In the genomic region with DNA sequence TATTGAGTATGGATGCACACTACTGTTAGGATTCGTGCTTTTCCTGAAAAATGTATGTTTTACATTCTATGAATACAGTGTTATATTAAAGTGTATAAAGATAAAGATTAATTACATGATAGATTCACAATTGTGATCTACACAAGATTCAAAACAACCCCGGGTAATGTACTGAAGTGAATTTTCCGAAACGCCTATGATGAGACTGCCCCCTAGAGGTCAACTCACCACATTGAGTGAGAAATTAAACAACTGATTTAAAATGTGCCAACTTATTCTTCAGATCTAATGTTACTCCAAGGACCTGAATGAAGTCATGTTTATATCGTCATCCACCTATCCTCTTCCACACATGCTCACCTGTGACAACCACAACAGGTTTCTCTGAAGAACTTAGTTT, we compare ENCODE assay signal across 10 mouse cellular contexts. TPM values are rescaled to one million over a fixed set of nuclear protein-coding genes. Genes with fewer than 3 reads are reported as not detected.
DNase-seq lines count a peak whose midpoint lies in the region; ATAC-seq lines count a peak whose summit lies in the region.
"Had no signal": no experiment of that assay in that cellular context is flagged by ENCODE, and none has a peak within 500 bp of the region (broad histone marks: within the 10 kb centered on the region; RNA-seq: fewer than 3 reads in every experiment).

No protein-coding gene starts in this region.

- no peaks in the 10 kb centered on the region for H3K9me3 ChIP-seq in hindbrain, embryonic 14.5 days (ENCODE audit: control insufficient read depth, low read length)
- no peaks in the 10 kb centered on the region for H3K9me3 ChIP-seq in hindbrain, embryonic 16.5 days (ENCODE audit: control insufficient read depth, low read length)

- H3K9ac ChIP-seq in hindbrain, embryonic 14.5 days: no peak overlapping the region
- no peak overlapping the region for H3K9ac ChIP-seq in hindbrain, embryonic 16.5 days (ENCODE audit: low read depth, low read length)

- 0 out of 2 replicates have a peak, but pooled peaks cover 5% of the 10 kb centered on the region for H3K4me1 ChIP-seq in hindbrain, embryonic 14.5 days (replicated peaks; ENCODE audit: control insufficient read depth, insufficient read depth, low read length)
- no peaks in the 10 kb centered on the region for H3K4me1 ChIP-seq in hindbrain, embryonic 16.5 days (ENCODE audit: control insufficient read depth, insufficient read depth, low read depth, low read length)

- H3K27ac ChIP-seq in hindbrain, embryonic 14.5 days: no peak overlapping the region
- H3K27ac ChIP-seq in hindbrain, embryonic 16.5 days (ENCODE audit: low read depth, low read length): no peak overlapping the region

- no peak for ATAC-seq in hindbrain, embryonic 14.5 days (ENCODE audit: low FRiP score)
- no peak for ATAC-seq in hindbrain, embryonic 16.5 days

- WGBS in hindbrain, embryonic 14.5 days: 20% methylated on average over 5 of the region's 5 CpGs
- WGBS in hindbrain, embryonic 16.5 days: 18% methylated on average over 5 of the region's 5 CpGs

- H3K27me3 ChIP-seq in hindbrain, embryonic 14.5 days (ENCODE audit: control insufficient read depth, insufficient read depth, low read length): no peaks in the 10 kb centered on the region
- peaks cover 2% of the 10 kb centered on the region; the same call in 1 of the 2 replicates for H3K27me3 ChIP-seq in hindbrain, embryonic 16.5 days (replicated peaks; ENCODE audit: control insufficient read depth, insufficient read depth, low read length)

- H3K4me3 ChIP-seq in hindbrain, embryonic 14.5 days (replicated peaks; ENCODE audit: low read length): no peak overlapping the region
- no peak overlapping the region for H3K4me3 ChIP-seq in hindbrain, embryonic 16.5 days (ENCODE audit: low read length)
- H3K4me3 ChIP-seq: myocyte had no signal

- no peak overlapping the region for H3K4me2 ChIP-seq in hindbrain, embryonic 14.5 days (replicated peaks)
- no peak overlapping the region for H3K4me2 ChIP-seq in hindbrain, embryonic 16.5 days (ENCODE audit: low read length)

- no peaks in the 10 kb centered on the region for H3K36me3 ChIP-seq in hindbrain, embryonic 14.5 days (replicated peaks; ENCODE audit: control insufficient read depth, insufficient read depth)
- H3K36me3 ChIP-seq in hindbrain, embryonic 16.5 days (ENCODE audit: control insufficient read depth, insufficient read depth, low read length): no peaks in the 10 kb centered on the region

- DNase-seq in hindbrain, embryonic 14.5 days (ENCODE audit: low spot score): peak; percentile 78
- peak; percentile 2 for DNase-seq in thymus, postnatal 0 days (ENCODE audit: low spot score)
- DNase-seq in thymus, postnatal 36 days: no peak
- DNase-seq in embryo, embryonic 11 days: peak; percentile 79
- peak; percentile 18 for DNase-seq in lung, postnatal 25 days (ENCODE audit: low spot score)
- DNase-seq in urinary bladder, postnatal 25 days (ENCODE audit: low spot score): no peak
- DNase-seq in Muller cell, postnatal 12 days (ENCODE audit: inconsistent ontology term): no peak

RNA-seq across cellular contexts. Expression of a gene that starts 27.7 kb away (rescaled TPM):
- 0.14 and 0.24 TPM in 2 replicates for polyA plus RNA-seq in hindbrain, embryonic 14.5 days (2014; fragmentation: Nextera tagmentation; extraction: Ambion mirVana)
- 0.06 and 0.12 TPM in 2 replicates for polyA plus RNA-seq in hindbrain, embryonic 16.5 days (2015; fragmentation: Nextera tagmentation; extraction: Ambion mirVana)
- 0.34 and 0.37 TPM in 2 replicates for polyA plus RNA-seq in thymus, postnatal 0 days (2015; fragmentation: Nextera tagmentation; extraction: Ambion mirVana)
- polyA plus RNA-seq: intestine, embryonic 14.5 days had no signal

Comparison
In these comparisons a context has a peak if more than half of its experiments do, and no peak if none do; other contexts are left out.
1. DNase-seq: peak in hindbrain, embryonic 14.5 days (single experiment), thymus, postnatal 0 days (single experiment), embryo, embryonic 11 days (single experiment) and lung, postnatal 25 days (single experiment); none in thymus, postnatal 36 days (0 of 2), urinary bladder, postnatal 25 days (single experiment) and Muller cell, postnatal 12 days (single experiment).